Mouse (Mus musculus) adrenal gland, postnatal 36 days (tissue): Measurements from ENCODE around the gene Vsx2. TPM values are rescaled to one million over a fixed set of nuclear protein-coding genes. Genes with fewer than 3 reads are reported as not detected.

ENCODE experiments used
- total RNA-seq, 2 experiments: library from RNA; stranded (reverse); gene quantifications; 2 replicates each; pipeline ENCODE4 v1.2.3; 2021

Gene Vsx2
- total RNA-seq, 2 experiments from 2014 or later: not detected

Other genes with a start within 250 kb of the Vsx2 start
- 10 to 100 TPM; 44.6 to 63.2 TPM for gene Coq6, start 208.1 kb upstream of the Vsx2 start, total RNA-seq
- gene Fam161b, start 207.9 kb upstream of the Vsx2 start, total RNA-seq: 1 to 10 TPM; 2.5 to 2.6 TPM
- gene Entpd5, start 160.7 kb upstream of the Vsx2 start, total RNA-seq: 100 to 1,000 TPM in 1 of 2 experiments, 10 to 100 TPM in 1; 99.3 to 172 TPM
- 1 to 10 TPM; 1.9 to 2.4 TPM for gene Bbof1, start 160.7 kb upstream of the Vsx2 start, total RNA-seq
- 10 to 100 TPM; 17.9 to 19.4 TPM for gene Rnf113a2, start 152.6 kb upstream of the Vsx2 start, total RNA-seq
- gene Aldh6a1, start 118.8 kb upstream of the Vsx2 start, total RNA-seq: 100 to 1,000 TPM; 178 to 227 TPM
- 10 to 100 TPM; 13.7 to 15.6 TPM for gene Lin52, start 118.3 kb upstream of the Vsx2 start, total RNA-seq
- 10 to 100 TPM; 15.2 to 15.6 TPM for gene Abcd4, start 47.7 kb downstream of the Vsx2 start, total RNA-seq
- not detected for gene Vrtn, start 71.3 kb downstream of the Vsx2 start, total RNA-seq
- gene Syndig1l, start 129.1 kb downstream of the Vsx2 start, total RNA-seq: not detected
- gene Npc2, start 203.4 kb downstream of the Vsx2 start, total RNA-seq: 10 to 100 TPM; 82.3 to 91.0 TPM
- 10 to 100 TPM; 60.9 to 68.7 TPM for gene Isca2, start 203.5 kb downstream of the Vsx2 start, total RNA-seq